Mouse (Mus musculus): ENCODE measurements around the gene Tmem258. TPM values are rescaled to one million over a fixed set of nuclear protein-coding genes. Genes with fewer than 3 reads are reported as not detected.

Tmem258 gene
- total RNA-seq, 1 experiment from 2014 or later = 171 TPM

Other genes starting within 250 kb of the Tmem258 start
- 695 and 890 TPM in 2 replicates for gene Fth1, start 223.4 kb upstream of the Tmem258 start, total RNA-seq (2017)
- not detected in 2 replicates for gene Best1, start 202.4 kb upstream of the Tmem258 start, total RNA-seq (2017)
- 8.1 and 8.8 TPM in 2 replicates for gene Rab3il1, start 202.3 kb upstream of the Tmem258 start, total RNA-seq (2017)
- 4.4 and 11.1 TPM in 2 replicates for gene Fads3, start 162.4 kb upstream of the Tmem258 start, total RNA-seq (2017)
- gene Fads2, start 102.3 kb upstream of the Tmem258 start, total RNA-seq (2017) = 30.2 and 30.8 TPM in 2 replicates
- 20.5 and 32.9 TPM in 2 replicates for gene Fads1, start 21.1 kb upstream of the Tmem258 start, total RNA-seq (2017)
- 113 and 118 TPM in 2 replicates for gene Fen1, start 155 bp downstream of the Tmem258 start, total RNA-seq (2017)
- 0.05 TPM in 1 of 2 replicates, not detected in the other for gene Myrf, start 36.7 kb downstream of the Tmem258 start, total RNA-seq (2017)
- gene Dagla, start 100.9 kb downstream of the Tmem258 start, total RNA-seq (2017) = not detected in 2 replicates
- not detected in 2 replicates for gene Syt7, start 185.1 kb downstream of the Tmem258 start, total RNA-seq (2017)